18 mouse cellular contexts compared by ENCODE assay signal in the genomic region with DNA sequence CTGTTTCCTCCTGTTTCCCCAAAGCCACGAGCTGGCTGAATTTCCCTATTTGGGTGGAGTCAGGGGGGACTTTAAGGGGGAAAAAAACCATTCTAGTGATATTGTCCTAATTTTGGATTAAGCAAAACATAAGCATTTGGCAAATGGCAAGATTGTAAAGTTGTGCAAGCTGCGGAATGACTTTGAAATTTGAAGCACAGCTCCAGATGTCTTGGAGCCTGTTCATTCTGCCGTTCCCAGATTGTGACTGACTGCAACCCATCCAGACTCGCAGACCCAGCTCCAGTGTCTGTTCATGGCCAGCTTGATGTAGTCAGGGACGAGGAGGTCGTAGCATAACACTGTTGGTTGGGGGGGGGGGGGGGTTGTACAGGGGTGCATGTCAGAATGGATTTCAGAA.
A peak's percentile ranks its signal among the peaks of the same experiment; 100 is the strongest.
DNase-seq lines count a peak whose midpoint lies in the region; ATAC-seq lines count a peak whose summit lies in the region.
"Had no signal": no experiment of that assay in that cellular context is flagged by ENCODE, and none has a peak within 500 bp of the region (broad histone marks: within the 10 kb centered on the region; RNA-seq: fewer than 3 reads in every experiment).

No protein-coding gene starts in this region.

- 0 out of 2 replicates have a peak, but pooled peaks cover 2% of the 10 kb centered on the region for H3K27me3 ChIP-seq in embryonic facial prominence, embryonic 14.5 days (replicated peaks; ENCODE audit: control insufficient read depth, insufficient read depth, low read length)
- no peaks in the 10 kb centered on the region for H3K27me3 ChIP-seq in limb, embryonic 15.5 days
- H3K27me3 ChIP-seq: limb, embryonic 12.5 days; midbrain, embryonic 12.5 days; neural tube, embryonic 15.5 days; stomach, embryonic 15.5 days had no signal

- no peaks in the 10 kb centered on the region for H3K9me3 ChIP-seq in embryonic facial prominence, embryonic 14.5 days (ENCODE audit: control insufficient read depth, low read length)
- H3K9me3 ChIP-seq in limb, embryonic 15.5 days: no peaks in the 10 kb centered on the region
- H3K9me3 ChIP-seq: heart, embryonic 15.5 days; limb, embryonic 12.5 days; midbrain, embryonic 12.5 days; neural tube, embryonic 15.5 days; stomach, embryonic 15.5 days had no signal

- H3K9ac ChIP-seq in embryonic facial prominence, embryonic 14.5 days (ENCODE audit: low read depth, low read length): no peak overlapping the region
- H3K9ac ChIP-seq in limb, embryonic 15.5 days: no peak overlapping the region
- H3K9ac ChIP-seq: heart, embryonic 15.5 days; limb, embryonic 12.5 days; liver, postnatal 0 days; midbrain, embryonic 12.5 days; neural tube, embryonic 15.5 days; stomach, embryonic 15.5 days had no signal

- H3K36me3 ChIP-seq in embryonic facial prominence, embryonic 14.5 days (ENCODE audit: control insufficient read depth, insufficient read depth, low read length): no peaks in the 10 kb centered on the region
- H3K36me3 ChIP-seq in limb, embryonic 15.5 days: no peaks in the 10 kb centered on the region
- H3K36me3 ChIP-seq: heart, embryonic 15.5 days; limb, embryonic 12.5 days; midbrain, embryonic 12.5 days; neural tube, embryonic 15.5 days; stomach, embryonic 15.5 days had no signal

- peak; percentile 35 for DNase-seq in heart, adult 8-10 months (ENCODE audit: low spot score)
- DNase-seq in heart, postnatal 4 days: no peak
- peak; percentile 59 for DNase-seq in adipocyte (ENCODE audit: low spot score)
- DNase-seq in embryonic facial prominence, embryonic 14.5 days (ENCODE audit: low spot score): peak; percentile 86
- no peak for DNase-seq in adrenal gland, adult (ENCODE audit: inconsistent age in 2 of 2, low spot score in 1 of 2)
- no peak for DNase-seq in right cerebral cortex, postnatal 14 days
- DNase-seq: adrenal gland, postnatal 36 days; cerebellum, adult 9-11 months; liver, postnatal 0 days; spleen, adult 18-20 months; thymus, postnatal 14 days had no signal

- 0 out of 2 replicates have a peak, but pooled peaks cover 5% of the 10 kb centered on the region for H3K4me1 ChIP-seq in embryonic facial prominence, embryonic 14.5 days (ENCODE audit: control insufficient read depth, insufficient read depth, low read length)
- peaks cover 9% of the 10 kb centered on the region for H3K4me1 ChIP-seq in limb, embryonic 15.5 days
- H3K4me1 ChIP-seq: heart, embryonic 15.5 days; stomach, embryonic 15.5 days had no signal

- H3K4me3 ChIP-seq in embryonic facial prominence, embryonic 14.5 days (ENCODE audit: low read depth, low read length): no peak overlapping the region
- H3K4me3 ChIP-seq in limb, embryonic 15.5 days: no peak overlapping the region
- H3K4me3 ChIP-seq: heart, embryonic 15.5 days; limb, embryonic 12.5 days; midbrain, embryonic 12.5 days; neural tube, embryonic 15.5 days; stomach, embryonic 15.5 days had no signal

- H3K4me2 ChIP-seq in embryonic facial prominence, embryonic 14.5 days (ENCODE audit: low read depth, low read length): no peak overlapping the region
- no peak overlapping the region for H3K4me2 ChIP-seq in limb, embryonic 15.5 days
- H3K4me2 ChIP-seq: heart, embryonic 15.5 days; limb, embryonic 12.5 days; midbrain, embryonic 12.5 days; neural tube, embryonic 15.5 days; stomach, embryonic 15.5 days had no signal

- no peak overlapping the region for H3K27ac ChIP-seq in embryonic facial prominence, embryonic 14.5 days (replicated peaks; ENCODE audit: low read depth, low read length)
- H3K27ac ChIP-seq in limb, embryonic 15.5 days: peak overlapping the region; percentile 61; the same call in 1 of the 2 replicates
- H3K27ac ChIP-seq: heart, embryonic 15.5 days; limb, embryonic 12.5 days; midbrain, embryonic 12.5 days; neural tube, embryonic 15.5 days had no signal

- peak; percentile 69 for ATAC-seq in embryonic facial prominence, embryonic 14.5 days (ENCODE audit: low read depth)
- peak; percentile 57; the same call in 1 of the 2 replicates for ATAC-seq in limb, embryonic 15.5 days (ENCODE audit: insufficient number of reproducible peaks, low FRiP score, low TSS enrichment, low read depth)
- ATAC-seq: CD4-positive, CD25-positive, alpha-beta regulatory T cell, adult 4 months; liver, postnatal 0 days had no signal

- 33% methylated on average over 6 of the region's 6 CpGs for WGBS in embryonic facial prominence, embryonic 14.5 days
- 20% methylated on average over 6 of the region's 6 CpGs for WGBS in limb, embryonic 15.5 days

Comparison
In these comparisons a context has a peak if more than half of its experiments do, and no peak if none do; other contexts are left out.
1. DNase-seq: peak in heart, adult 8-10 months (single experiment), adipocyte (single experiment) and embryonic facial prominence, embryonic 14.5 days (single experiment); none in heart, postnatal 4 days (single experiment), adrenal gland, adult (0 of 2) and right cerebral cortex, postnatal 14 days (single experiment).